Mouse (Mus musculus): Measurements from ENCODE around the gene Ptpn9. TPM values are rescaled to one million over a fixed set of nuclear protein-coding genes. Genes with fewer than 3 reads are reported as not detected.

Gene Ptpn9
- polyA plus RNA-seq, 1 experiment = 24.5 TPM

DNA sequence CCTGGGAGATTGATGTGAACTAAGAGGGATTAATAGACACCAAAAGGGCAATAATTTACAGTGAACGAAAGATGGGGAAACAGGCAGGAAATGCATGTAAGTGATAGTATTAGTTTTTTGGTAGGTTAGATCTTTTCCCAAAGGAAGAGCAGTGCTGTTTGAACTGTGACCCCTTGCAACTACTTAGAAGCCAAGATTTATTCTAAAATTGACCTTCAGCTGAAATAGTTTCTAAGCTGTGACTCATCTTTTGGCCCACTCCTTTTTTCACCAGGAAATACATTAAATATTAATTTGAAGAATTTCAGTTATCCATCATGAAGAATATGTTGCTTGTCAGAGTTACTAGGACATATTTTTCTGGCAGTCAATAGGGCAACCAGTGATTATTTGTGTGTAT is 19.0 kb downstream of the Ptpn9 start:
- H3K4me1 ChIP-seq (ENCODE audit: control insufficient read depth, insufficient read depth, insufficient read length, low read length) = no peaks in the 10 kb centered on the region
- no peak overlapping the region for H3K4me3 ChIP-seq (ENCODE audit: low read depth, low read length)
- 91% methylated on average over 1 of the region's 1 CpGs for WGBS
- TF ChIP-seq CTCF (IDR thresholded peaks at IDR 0.05; ENCODE audit: extremely low read depth, insufficient read length, insufficient replicate concordance, low read depth, low read length) = no peak
- TF ChIP-seq POLR2A (IDR thresholded peaks at IDR 0.05; ENCODE audit: low read depth, low read length) = no peak
- H3K27ac ChIP-seq (ENCODE audit: insufficient read depth, low read depth, low read length) = no peak overlapping the region
- H3K36me3 ChIP-seq (ENCODE audit: control insufficient read depth, insufficient read depth, low read length) = no peaks in the 10 kb centered on the region
- H3K27me3 ChIP-seq (ENCODE audit: control insufficient read depth, insufficient read depth, low read length) = no peaks in the 10 kb centered on the region

DNA sequence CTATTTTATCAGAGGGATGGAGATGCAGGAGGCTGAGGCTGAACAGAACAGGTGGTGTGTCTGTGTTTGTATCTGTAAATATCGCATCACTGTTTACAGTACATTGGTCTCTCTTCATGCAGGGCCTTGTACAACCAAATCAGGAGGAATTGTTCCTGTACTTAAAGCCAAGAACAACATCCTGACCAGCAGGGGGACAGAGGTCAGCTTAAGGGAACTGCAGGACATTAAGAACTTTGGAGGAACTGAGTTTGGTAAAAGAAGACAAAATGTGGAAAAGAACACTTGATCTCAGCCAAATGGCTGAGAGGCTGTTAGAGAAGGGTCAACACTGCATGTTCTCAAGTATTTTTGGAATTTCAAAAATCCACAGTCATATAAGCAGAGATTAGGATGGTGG is 20.0 kb downstream of the Ptpn9 start:
- H3K27me3 ChIP-seq (ENCODE audit: control insufficient read depth, insufficient read depth, low read length) = no peaks in the 10 kb centered on the region
- 0 out of 2 replicates have a peak, but pooled peaks cover under 1% of the 10 kb centered on the region for H3K36me3 ChIP-seq (ENCODE audit: control insufficient read depth, insufficient read depth, low read length)
- WGBS = 78% methylated on average over 1 of the region's 1 CpGs
- TF ChIP-seq POLR2A (IDR thresholded peaks at IDR 0.05; ENCODE audit: low read depth, low read length) = no peak
- no peak overlapping the region for H3K4me3 ChIP-seq (ENCODE audit: low read depth, low read length)
- H3K27ac ChIP-seq (ENCODE audit: insufficient read depth, low read depth, low read length) = no peak overlapping the region
- H3K4me1 ChIP-seq (ENCODE audit: control insufficient read depth, insufficient read depth, insufficient read length, low read length) = no peaks in the 10 kb centered on the region

DNA sequence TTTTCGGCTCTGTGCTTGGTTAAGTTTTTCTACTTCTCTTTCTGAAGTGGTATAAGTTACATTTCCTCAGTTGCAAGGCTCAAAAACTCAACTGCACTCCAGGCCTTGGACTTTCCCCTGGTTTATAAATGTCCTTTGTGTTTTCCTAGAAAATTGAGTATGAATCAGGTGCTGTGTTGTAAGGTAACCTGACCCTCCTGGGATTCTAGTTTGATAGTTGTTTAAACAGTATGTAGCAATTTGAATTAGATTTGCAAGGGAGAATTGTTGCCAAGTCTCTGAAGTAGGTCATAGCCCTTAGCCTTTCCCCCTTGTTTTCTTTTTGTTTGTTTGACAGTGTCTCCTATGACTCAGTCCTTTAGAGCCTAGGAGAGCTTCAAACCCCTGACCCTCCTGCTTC is 22.9 kb downstream of the Ptpn9 start:
- H3K27ac ChIP-seq (ENCODE audit: insufficient read depth, low read depth, low read length) = no peak overlapping the region
- no peak overlapping the region for H3K4me3 ChIP-seq (ENCODE audit: low read depth, low read length)
- H3K4me1 ChIP-seq (ENCODE audit: control insufficient read depth, insufficient read depth, insufficient read length, low read length) = no peaks in the 10 kb centered on the region
- 82% methylated on average over 1 of the region's 1 CpGs for WGBS
- H3K27me3 ChIP-seq (ENCODE audit: control insufficient read depth, insufficient read depth, low read length) = no peaks in the 10 kb centered on the region
- peaks cover 10% of the 10 kb centered on the region; the same call in 1 of the 2 replicates for H3K36me3 ChIP-seq (ENCODE audit: control insufficient read depth, insufficient read depth, low read length)
- TF ChIP-seq POLR2A (IDR thresholded peaks at IDR 0.05; ENCODE audit: low read depth, low read length) = no peak
- TF ChIP-seq CTCF (IDR thresholded peaks at IDR 0.05; ENCODE audit: extremely low read depth, insufficient read length, insufficient replicate concordance, low read depth, low read length) = no peak

DNA sequence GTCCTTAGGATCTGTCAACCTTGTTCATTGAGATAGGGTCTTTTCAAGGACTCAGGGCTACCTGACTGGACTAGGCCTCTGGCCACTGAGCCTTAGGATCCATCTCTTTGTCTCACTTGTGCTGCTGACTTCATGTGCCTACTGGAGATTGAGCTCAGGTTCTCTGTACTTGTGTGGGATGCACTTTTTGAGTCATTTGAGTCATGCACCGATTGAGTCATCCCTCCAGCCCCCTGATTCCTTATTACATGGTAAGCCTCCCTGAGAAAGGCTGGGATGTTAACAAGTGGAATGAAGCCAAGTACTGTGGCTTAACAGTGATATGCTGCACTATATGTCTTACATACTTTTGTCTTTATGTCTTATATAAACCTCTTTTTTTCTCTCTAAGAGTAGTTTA is 37.0 kb downstream of the Ptpn9 start:
- no peaks in the 10 kb centered on the region for H3K27me3 ChIP-seq (ENCODE audit: control insufficient read depth, insufficient read depth, low read length)
- WGBS = 73% methylated on average over 1 of the region's 1 CpGs
- TF ChIP-seq CTCF (IDR thresholded peaks at IDR 0.05; ENCODE audit: extremely low read depth, insufficient read length, insufficient replicate concordance, low read depth, low read length) (no peak), POLR2A (IDR thresholded peaks at IDR 0.05; ENCODE audit: low read depth, low read length) (no peak)

DNA sequence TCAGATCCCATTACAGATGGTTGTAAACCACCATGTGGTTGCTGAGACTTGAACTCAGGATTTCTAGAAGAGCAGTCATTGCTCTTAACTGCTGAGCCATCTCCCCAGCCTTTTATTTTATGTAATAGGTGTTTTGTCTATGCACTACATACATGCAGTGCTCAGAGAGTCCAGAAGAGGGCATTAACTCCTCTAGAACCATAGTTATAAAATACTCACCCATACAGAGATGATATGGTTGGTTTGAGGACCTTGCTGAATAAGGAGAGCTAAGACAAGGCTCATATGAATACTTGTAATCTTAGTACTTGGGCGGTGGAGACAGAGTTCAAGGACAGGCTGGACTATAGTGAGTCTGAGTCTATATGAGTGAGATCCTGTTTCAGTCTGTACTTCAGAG is 61.5 kb downstream of the Ptpn9 start:
- no peaks in the 10 kb centered on the region for H3K27me3 ChIP-seq (ENCODE audit: control insufficient read depth, insufficient read depth, low read length)
- H3K27ac ChIP-seq (ENCODE audit: insufficient read depth, low read depth, low read length) = no peak overlapping the region
- no peak overlapping the region for H3K4me3 ChIP-seq (ENCODE audit: low read depth, low read length)
- 68% methylated on average over 1 of the region's 1 CpGs for WGBS
- TF ChIP-seq CTCF (IDR thresholded peaks at IDR 0.05; ENCODE audit: extremely low read depth, insufficient read length, insufficient replicate concordance, low read depth, low read length) = no peak
- TF ChIP-seq POLR2A (IDR thresholded peaks at IDR 0.05; ENCODE audit: low read depth, low read length) = no peak
- no peaks in the 10 kb centered on the region for H3K4me1 ChIP-seq (ENCODE audit: control insufficient read depth, insufficient read depth, insufficient read length, low read length)
- peaks cover 9% of the 10 kb centered on the region; the same call in 1 of the 2 replicates for H3K36me3 ChIP-seq (ENCODE audit: control insufficient read depth, insufficient read depth, low read length)

More for the DNA sequence above, 37.0 kb downstream of the Ptpn9 start:
- no peak overlapping the region for H3K4me3 ChIP-seq (ENCODE audit: low read depth, low read length)
- H3K27ac ChIP-seq (ENCODE audit: insufficient read depth, low read depth, low read length) = no peak overlapping the region
- peaks cover 15% of the 10 kb centered on the region for H3K36me3 ChIP-seq (ENCODE audit: control insufficient read depth, insufficient read depth, low read length)
- no peaks in the 10 kb centered on the region for H3K4me1 ChIP-seq (ENCODE audit: control insufficient read depth, insufficient read depth, insufficient read length, low read length)

DNA sequence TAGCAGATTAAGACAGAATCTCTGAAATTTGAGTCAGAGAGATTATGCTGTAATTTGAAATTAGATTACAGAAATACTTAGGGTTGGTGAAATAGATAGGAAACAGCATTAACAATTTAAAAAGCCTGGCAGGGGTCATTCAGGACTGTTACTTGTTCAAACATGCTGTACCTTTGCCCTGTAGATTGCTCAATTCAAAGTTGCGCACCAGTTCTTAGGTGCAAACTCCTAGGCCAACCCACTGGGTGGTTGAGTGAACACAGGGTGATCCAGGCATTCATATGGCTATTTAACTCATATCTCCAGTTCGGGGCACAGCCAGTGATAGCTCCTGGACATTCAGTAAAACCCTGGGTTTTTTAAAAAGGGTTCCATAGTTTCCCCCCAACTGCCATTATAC is 69.4 kb downstream of the Ptpn9 start:
- 48% methylated on average over 2 of the region's 2 CpGs for WGBS
- Histone ChIP-seq H3K36me3 (ENCODE audit: control insufficient read depth, insufficient read depth, low read length) (0 out of 2 replicates have a peak, but pooled peaks cover 2% of the 10 kb centered on the region), H3K27me3 (ENCODE audit: control insufficient read depth, insufficient read depth, low read length) (no peaks in the 10 kb centered on the region), H3K4me3 (ENCODE audit: low read depth, low read length) (no peak overlapping the region), H3K27ac (ENCODE audit: insufficient read depth, low read depth, low read length) (no peak overlapping the region), H3K4me1 (ENCODE audit: control insufficient read depth, insufficient read depth, insufficient read length, low read length) (no peaks in the 10 kb centered on the region)
- no peak for TF ChIP-seq CTCF (IDR thresholded peaks at IDR 0.05; ENCODE audit: extremely low read depth, insufficient read length, insufficient replicate concordance, low read depth, low read length)
- TF ChIP-seq POLR2A (IDR thresholded peaks at IDR 0.05; ENCODE audit: low read depth, low read length) = no peak

DNA sequence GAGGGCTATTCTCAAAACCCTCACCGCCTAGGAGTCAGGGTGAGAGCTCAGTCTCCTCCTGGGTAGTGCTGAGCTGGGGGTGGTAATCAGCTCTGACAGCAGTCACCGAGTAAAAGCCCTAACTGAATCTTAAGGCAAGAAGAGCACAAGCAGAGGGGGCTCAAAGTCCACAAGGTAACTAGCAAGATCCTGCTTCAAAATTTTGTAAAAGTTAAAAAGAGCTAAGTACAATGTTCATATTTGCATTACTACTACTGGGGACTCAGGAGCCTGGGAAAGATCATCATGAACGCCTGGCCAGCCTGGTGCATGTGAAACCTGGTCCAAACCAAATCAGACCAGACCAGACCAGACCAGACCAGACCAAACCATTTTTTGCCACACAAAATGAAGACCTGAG is 73.5 kb downstream of the Ptpn9 start:
- WGBS = 64% methylated on average over 3 of the region's 3 CpGs
- no peak overlapping the region for H3K27ac ChIP-seq (ENCODE audit: insufficient read depth, low read depth, low read length)
- H3K4me1 ChIP-seq (ENCODE audit: control insufficient read depth, insufficient read depth, insufficient read length, low read length) = no peaks in the 10 kb centered on the region
- TF ChIP-seq CTCF (IDR thresholded peaks at IDR 0.05; ENCODE audit: extremely low read depth, insufficient read length, insufficient replicate concordance, low read depth, low read length) (no peak), POLR2A (IDR thresholded peaks at IDR 0.05; ENCODE audit: low read depth, low read length) (no peak)
- no peaks in the 10 kb centered on the region for H3K27me3 ChIP-seq (ENCODE audit: control insufficient read depth, insufficient read depth, low read length)
- H3K36me3 ChIP-seq (ENCODE audit: control insufficient read depth, insufficient read depth, low read length) = no peaks in the 10 kb centered on the region
- no peak overlapping the region for H3K4me3 ChIP-seq (ENCODE audit: low read depth, low read length)

DNA sequence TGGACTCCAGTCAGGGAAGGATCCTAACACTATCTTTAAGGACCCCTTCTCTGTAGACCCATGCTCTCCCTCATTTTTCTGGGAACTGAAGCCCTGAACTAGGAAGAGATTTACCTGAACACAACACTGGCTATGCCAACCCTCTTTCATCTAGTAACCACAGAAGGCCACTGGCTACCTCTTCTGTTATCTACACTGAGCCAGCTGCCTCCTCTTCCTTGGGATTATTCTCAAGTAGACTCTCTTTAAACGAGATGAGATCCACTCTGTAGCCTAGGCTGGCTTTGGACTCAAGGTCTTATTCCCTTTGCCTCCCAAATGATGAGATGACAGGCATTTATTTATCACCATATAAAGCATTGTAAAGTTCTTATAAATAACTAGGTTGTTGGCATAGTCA is 75.5 kb downstream of the Ptpn9 start:
- Histone ChIP-seq H3K4me1 (ENCODE audit: control insufficient read depth, insufficient read depth, insufficient read length, low read length) (peaks cover 5% of the 10 kb centered on the region; the same call in 1 of the 2 replicates), H3K27me3 (ENCODE audit: control insufficient read depth, insufficient read depth, low read length) (no peaks in the 10 kb centered on the region), H3K27ac (ENCODE audit: insufficient read depth, low read depth, low read length) (no peak overlapping the region), H3K36me3 (ENCODE audit: control insufficient read depth, insufficient read depth, low read length) (no peaks in the 10 kb centered on the region), H3K4me3 (ENCODE audit: low read depth, low read length) (no peak overlapping the region)
- WGBS = 30% methylated on average over 1 of the region's 1 CpGs
- TF ChIP-seq CTCF (IDR thresholded peaks at IDR 0.05; ENCODE audit: extremely low read depth, insufficient read length, insufficient replicate concordance, low read depth, low read length) (no peak), POLR2A (IDR thresholded peaks at IDR 0.05; ENCODE audit: low read depth, low read length) (no peak)
